Mouse (Mus musculus) olfactory bulb, adult 2 months (tissue): Measurements from ENCODE around the gene Gtf3c1.

Experiments used
- CTCF ChIP-seq: fragments of 200-500 bp; IDR thresholded peaks from 2 replicates; pipeline ENCODE4 v1.5.1; 2012; ENCODE audit warnings: low read depth, mild to moderate bottlenecking, low read length, moderate library complexity; ENCODE audit not compliant: insufficient read depth
- POLR2A ChIP-seq: fragments of 200-500 bp; IDR thresholded peaks from 2 replicates; pipeline ENCODE4 v1.6.1; 2012; ENCODE audit warnings: mild to moderate bottlenecking, low read depth, low read length, moderate library complexity; ENCODE audit not compliant: insufficient read depth

DNA sequence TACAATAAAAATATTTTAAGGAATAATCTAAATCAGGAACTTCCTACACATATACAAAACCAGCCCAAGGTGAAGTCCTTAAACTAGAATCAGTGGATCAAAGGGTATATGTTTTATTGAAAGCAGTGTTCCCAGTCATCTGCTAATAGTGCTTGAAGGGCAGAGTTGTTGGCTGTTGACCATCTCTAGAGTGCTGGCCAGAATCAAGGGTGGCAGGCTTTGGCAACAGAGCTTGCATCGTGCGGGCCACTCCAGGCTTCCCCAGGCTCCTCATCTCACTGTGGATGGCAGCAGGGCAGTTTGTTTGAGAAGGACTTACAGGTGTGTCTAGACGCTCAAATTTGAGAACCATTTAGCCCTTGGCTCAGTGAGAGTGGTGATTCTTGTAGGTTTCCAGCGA, 26.2 kb upstream of the Gtf3c1 start:
- no peak for TF ChIP-seq CTCF
- TF ChIP-seq POLR2A: no peak
